Mouse (Mus musculus): ENCODE results near the gene 2210016F16Rik. TPM values are rescaled to one million over a fixed set of nuclear protein-coding genes. Genes with fewer than 3 reads are reported as not detected.
"Not testable (repeated sequence)": the region's sequence is repeated elsewhere in the genome, so short reads cannot be mapped to it uniquely, and the experiment has no call there.

2210016F16Rik gene
- polyA plus RNA-seq, 2 experiments, result 15.7 to 30.1 TPM

DNA sequence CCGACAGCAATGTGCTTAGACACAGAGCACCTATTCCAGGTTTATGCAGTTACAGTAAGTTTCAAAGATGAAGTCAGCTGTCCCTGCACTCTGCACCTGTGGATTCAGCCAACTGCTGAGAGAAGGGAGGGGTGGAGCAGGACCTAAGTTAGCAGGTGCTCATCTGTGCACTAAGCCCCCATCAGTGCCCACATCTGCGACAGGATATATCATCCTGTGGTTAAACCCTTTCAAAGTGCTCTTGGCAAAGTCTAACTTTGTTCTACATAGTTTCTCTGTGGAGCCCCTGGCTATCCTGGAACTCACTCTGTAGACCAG lies 11.9 kb downstream of the 2210016F16Rik start:
- Histone ChIP-seq H3K27ac (replicated peaks; ENCODE audit: low read depth, low read length) (no peak overlapping the region), H3K4me2 (replicated peaks; ENCODE audit: low read depth, low read length, severe bottlenecking) (no peak overlapping the region), H3K36me3 (ENCODE audit: control insufficient read depth, insufficient read depth, low read length) (no peaks in the 10 kb centered on the region), H3K27me3 (ENCODE audit: control insufficient read depth, insufficient read depth, low read length) (no peaks in the 10 kb centered on the region), H3K9ac (ENCODE audit: low read depth, low read length, severe bottlenecking) (no peak overlapping the region), H3K9me3 (ENCODE audit: control insufficient read depth, low read length) (no peaks in the 10 kb centered on the region), H3K4me1 (ENCODE audit: control insufficient read depth, insufficient read depth, low read length) (no peaks in the 10 kb centered on the region), H3K4me3 (replicated peaks; ENCODE audit: low read length) (no peak overlapping the region)
- DNase-seq (ENCODE audit: low spot score) (no peak), ATAC-seq (ENCODE audit: low FRiP score, low read depth) (no peak)
- no peak for TF ChIP-seq POLR2A (IDR thresholded peaks at IDR 0.05; ENCODE audit: borderline replicate concordance, extremely low read depth, insufficient read depth, insufficient read length)
- 88% methylated on average over 2 of the region's 2 CpGs for WGBS

DNA sequence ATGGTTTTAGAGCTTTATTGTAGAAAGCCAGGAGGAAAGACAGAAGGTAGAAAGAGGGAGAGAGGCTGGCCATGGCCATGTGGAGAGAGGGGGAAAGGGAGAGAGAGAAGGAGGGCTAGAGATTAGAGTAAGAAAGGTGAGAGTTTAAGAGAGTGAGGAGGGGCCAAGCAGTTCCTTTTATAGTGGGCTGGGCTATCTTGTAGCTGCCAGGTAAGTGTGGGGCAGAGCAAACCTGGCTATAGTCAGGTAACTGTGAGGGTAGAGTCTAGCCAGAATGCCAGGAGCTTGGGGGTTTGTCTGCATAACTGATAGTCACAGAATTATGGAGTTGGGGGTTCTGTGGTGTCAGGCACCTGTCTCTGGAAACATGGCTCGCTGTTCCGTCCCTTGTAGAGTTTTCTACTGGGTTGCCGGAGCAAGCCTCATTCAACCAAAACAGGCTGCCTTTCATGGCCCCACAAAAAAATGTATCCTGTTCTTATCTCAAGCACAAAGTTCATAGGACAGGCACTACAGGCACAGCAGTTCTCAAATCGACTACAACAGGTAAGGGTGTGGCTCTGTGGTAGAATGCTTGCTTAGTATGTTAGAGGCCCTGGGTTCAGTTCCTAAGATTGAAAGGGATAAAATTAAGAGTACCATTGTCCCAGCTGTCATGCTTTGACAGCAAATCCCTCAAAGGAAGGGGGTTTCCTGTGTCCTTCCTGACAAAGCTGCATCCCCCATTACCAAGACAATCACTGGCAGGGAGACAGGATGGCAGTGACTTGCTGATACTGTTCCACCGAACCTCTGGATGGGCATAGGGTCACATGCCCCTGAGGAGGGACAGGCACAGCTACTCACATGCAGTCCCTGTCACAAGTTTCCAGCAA lies 12.5 kb downstream of the 2210016F16Rik start:
- TF ChIP-seq POLR2A (IDR thresholded peaks at IDR 0.05; ENCODE audit: borderline replicate concordance, extremely low read depth, insufficient read depth, insufficient read length), result no peak
- WGBS, result 82% methylated on average over 5 of the region's 5 CpGs
- H3K4me1 ChIP-seq (ENCODE audit: control insufficient read depth, insufficient read depth, low read length), result no peaks in the 10 kb centered on the region
- H3K4me2 ChIP-seq (replicated peaks; ENCODE audit: low read depth, low read length, severe bottlenecking), result no peak overlapping the region
- no peak overlapping the region for H3K4me3 ChIP-seq (replicated peaks; ENCODE audit: low read length)
- H3K9ac ChIP-seq (ENCODE audit: low read depth, low read length, severe bottlenecking), result no peak overlapping the region
- H3K9me3 ChIP-seq (ENCODE audit: control insufficient read depth, low read length), result no peaks in the 10 kb centered on the region
- ATAC-seq (ENCODE audit: low FRiP score, low read depth) (no peak), DNase-seq (ENCODE audit: low spot score) (no peak)
- H3K36me3 ChIP-seq (ENCODE audit: control insufficient read depth, insufficient read depth, low read length), result no peaks in the 10 kb centered on the region
- no peak overlapping the region for H3K27ac ChIP-seq (replicated peaks; ENCODE audit: low read depth, low read length)
- no peaks in the 10 kb centered on the region for H3K27me3 ChIP-seq (ENCODE audit: control insufficient read depth, insufficient read depth, low read length)

DNA sequence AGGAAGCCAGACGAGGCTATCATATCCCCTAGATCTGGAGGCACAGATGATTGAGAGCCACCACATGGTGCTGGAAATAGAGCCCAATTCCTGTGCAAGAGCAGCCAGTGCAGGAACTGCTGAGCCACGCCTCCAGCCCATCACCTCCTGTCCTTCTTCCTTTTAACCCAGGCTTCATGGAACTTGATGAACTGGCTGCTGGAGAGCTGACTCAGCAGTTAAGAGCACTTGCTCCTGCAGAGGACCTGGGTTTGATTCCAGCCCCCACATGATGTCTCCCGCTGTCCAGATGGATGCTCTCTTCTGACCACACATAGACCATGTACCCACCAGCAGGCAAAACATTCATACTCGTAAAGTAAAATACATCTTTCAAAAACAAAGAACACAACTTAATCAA lies 16.2 kb downstream of the 2210016F16Rik start:
- Histone ChIP-seq H3K27ac (replicated peaks; ENCODE audit: low read depth, low read length) (no peak overlapping the region), H3K36me3 (ENCODE audit: control insufficient read depth, insufficient read depth, low read length) (no peaks in the 10 kb centered on the region), H3K4me1 (ENCODE audit: control insufficient read depth, insufficient read depth, low read length) (no peaks in the 10 kb centered on the region), H3K9ac (ENCODE audit: low read depth, low read length, severe bottlenecking) (no peak overlapping the region), H3K4me3 (replicated peaks; ENCODE audit: low read length) (no peak overlapping the region), H3K4me2 (replicated peaks; ENCODE audit: low read depth, low read length, severe bottlenecking) (no peak overlapping the region), H3K9me3 (ENCODE audit: control insufficient read depth, low read length) (no peaks in the 10 kb centered on the region), H3K27me3 (ENCODE audit: control insufficient read depth, insufficient read depth, low read length) (no peaks in the 10 kb centered on the region)
- no peak for DNase-seq (ENCODE audit: low spot score)
- no peak for ATAC-seq (ENCODE audit: low FRiP score, low read depth)
- WGBS, result 68% methylated on average over 4 of the region's 4 CpGs
- TF ChIP-seq POLR2A (IDR thresholded peaks at IDR 0.05; ENCODE audit: borderline replicate concordance, extremely low read depth, insufficient read depth, insufficient read length), result no peak

DNA sequence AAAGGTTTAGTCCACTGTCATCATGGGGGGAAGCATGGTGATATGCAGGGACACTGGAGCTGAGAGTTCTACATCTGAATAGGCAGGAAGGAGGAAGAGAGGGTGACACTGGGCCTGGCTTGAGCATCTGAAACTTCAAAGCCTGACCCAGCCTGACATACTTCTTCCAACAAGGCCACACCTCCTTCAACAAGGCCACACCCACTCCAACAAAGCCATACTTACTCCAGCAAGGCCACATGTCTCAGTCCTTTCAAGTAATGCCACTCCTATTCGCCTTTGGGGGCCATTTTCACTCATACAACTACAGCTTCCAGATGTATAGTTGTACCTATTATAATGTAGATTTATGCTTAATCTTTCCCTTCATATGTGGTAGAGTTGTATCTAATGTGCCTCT lies 17.4 kb downstream of the 2210016F16Rik start:
- Histone ChIP-seq H3K27ac (replicated peaks; ENCODE audit: low read depth, low read length) (no peak overlapping the region), H3K4me1 (ENCODE audit: control insufficient read depth, insufficient read depth, low read length) (no peaks in the 10 kb centered on the region), H3K4me2 (replicated peaks; ENCODE audit: low read depth, low read length, severe bottlenecking) (no peak overlapping the region), H3K36me3 (ENCODE audit: control insufficient read depth, insufficient read depth, low read length) (no peaks in the 10 kb centered on the region), H3K9ac (ENCODE audit: low read depth, low read length, severe bottlenecking) (no peak overlapping the region), H3K4me3 (replicated peaks; ENCODE audit: low read length) (no peak overlapping the region), H3K9me3 (ENCODE audit: control insufficient read depth, low read length) (no peaks in the 10 kb centered on the region), H3K27me3 (ENCODE audit: control insufficient read depth, insufficient read depth, low read length) (no peaks in the 10 kb centered on the region)
- TF ChIP-seq POLR2A (IDR thresholded peaks at IDR 0.05; ENCODE audit: borderline replicate concordance, extremely low read depth, insufficient read depth, insufficient read length), result no peak
- WGBS, result 50% methylated on average over 1 of the region's 1 CpGs
- ATAC-seq (ENCODE audit: low FRiP score, low read depth), result no peak
- DNase-seq (ENCODE audit: low spot score), result no peak

- Histone ChIP-seq H3K9ac (ENCODE audit: low read depth, low read length, severe bottlenecking) (no peak overlapping the region), H3K4me2 (replicated peaks; ENCODE audit: low read depth, low read length, severe bottlenecking) (no peak overlapping the region), H3K4me3 (replicated peaks; ENCODE audit: low read length) (no peak overlapping the region), H3K27ac (replicated peaks; ENCODE audit: low read depth, low read length) (no peak overlapping the region), H3K4me1 (ENCODE audit: control insufficient read depth, insufficient read depth, low read length) (no peaks in the 10 kb centered on the region), H3K9me3 (ENCODE audit: control insufficient read depth, low read length) (no peaks in the 10 kb centered on the region), H3K36me3 (ENCODE audit: control insufficient read depth, insufficient read depth, low read length) (no peaks in the 10 kb centered on the region), H3K27me3 (ENCODE audit: control insufficient read depth, insufficient read depth, low read length) (no peaks in the 10 kb centered on the region)
- TF ChIP-seq POLR2A (IDR thresholded peaks at IDR 0.05; ENCODE audit: borderline replicate concordance, extremely low read depth, insufficient read depth, insufficient read length), result no peak
- 88% methylated on average over 3 of the region's 3 CpGs for WGBS
- no peak for ATAC-seq (ENCODE audit: low FRiP score, low read depth)
- DNase-seq (ENCODE audit: low spot score), result no peak
Observed at GRCm38 (mm10) chr13:58366373-58366772, 18.7 kb downstream of the 2210016F16Rik start.

- H3K36me3 ChIP-seq (ENCODE audit: control insufficient read depth, insufficient read depth, low read length); H3K9me3 ChIP-seq (ENCODE audit: control insufficient read depth, low read length); H3K4me3 ChIP-seq (replicated peaks; ENCODE audit: low read length); H3K4me2 ChIP-seq (replicated peaks; ENCODE audit: low read depth, low read length, severe bottlenecking); ATAC-seq (ENCODE audit: low FRiP score, low read depth); DNase-seq (ENCODE audit: low spot score); H3K27me3 ChIP-seq (ENCODE audit: control insufficient read depth, insufficient read depth, low read length); H3K4me1 ChIP-seq (ENCODE audit: control insufficient read depth, insufficient read depth, low read length); H3K27ac ChIP-seq (replicated peaks; ENCODE audit: low read depth, low read length); H3K9ac ChIP-seq (ENCODE audit: low read depth, low read length, severe bottlenecking): not testable (repeated sequence)
- WGBS, result 79% methylated on average over 8 of the region's 8 CpGs
Observed at GRCm38 (mm10) chr13:58365179-58365578, 19.8 kb downstream of the 2210016F16Rik start.

All from limb, embryonic 14.5 days (tissue).